Mouse (Mus musculus) spleen, adult 2 months (tissue): ENCODE data around the gene Scamp5. TPM values are rescaled to one million over a fixed set of nuclear protein-coding genes. Genes with fewer than 3 reads are reported as not detected.

Experiments
- DNase-seq, 2 experiments: peaks; one replicate each; pipeline versions ENCODE4 v3.0.0 to v3.0.0-alpha.2; 2012 to 2021; ENCODE audit warnings: low spot score in 2 of 2, low read depth in 1 of 2
- H3K27ac ChIP-seq: fragments of 200-500 bp; 2 replicates; pipeline ENCODE4 v1.5.1; 2012; ENCODE audit warnings: low read length, inconsistent platforms; ENCODE audit not compliant: insufficient read depth
- H3K27me3 ChIP-seq: fragments of 200-500 bp; 2 replicates; pipeline ENCODE4 v1.6.1; 2012; ENCODE audit warnings: mild to moderate bottlenecking, moderate library complexity, low read length, inconsistent platforms; ENCODE audit not compliant: control insufficient read depth, insufficient read depth
- H3K36me3 ChIP-seq: fragments of 200-500 bp; 2 replicates; pipeline ENCODE4 v1.6.1; 2012; ENCODE audit warnings: mild to moderate bottlenecking, low read length, inconsistent platforms; ENCODE audit not compliant: control insufficient read depth, insufficient read depth
- H3K4me1 ChIP-seq: fragments of 200-500 bp; 2 replicates; pipeline ENCODE4 v1.6.1; 2011; ENCODE audit warnings: inconsistent platforms; ENCODE audit not compliant: control insufficient read depth, insufficient read depth, insufficient read length
- H3K4me3 ChIP-seq: fragments of 200-500 bp; 2 replicates; pipeline ENCODE4 v1.5.1; 2011; ENCODE audit warnings: mild to moderate bottlenecking, inconsistent platforms; ENCODE audit not compliant: insufficient read depth, insufficient read length; ENCODE audit errors: extremely low read depth
- CTCF ChIP-seq: fragments of 200-500 bp; IDR thresholded peaks from 2 replicates; pipeline ENCODE4 v1.5.1; 2011; ENCODE audit warnings: mild to moderate bottlenecking, inconsistent platforms; ENCODE audit not compliant: insufficient read depth, insufficient read length, insufficient replicate concordance; ENCODE audit errors: extremely low read depth
- POLR2A ChIP-seq: fragments of 200-500 bp; IDR thresholded peaks from 2 replicates; pipeline ENCODE4 v1.6.1; 2011; ENCODE audit warnings: low read depth, low read length, inconsistent platforms
- WGBS: fragments of 180-500 bp; shearing (Covaris S2); methylation state at CpG from one replicate; pipeline ENCODE4 v1.1.7; 2018; 5-methylcytosine and 5-hydroxymethylcytosine counted together
- polyA plus RNA-seq: library from polyadenylated mRNA; depleted of rRNA; stranded (reverse); fragments of >200 nt; gene quantifications from 2 replicates; pipeline ENCODE4 v1.2.3, GENCODE M21; 2012

Scamp5 gene
- polyA plus RNA-seq, 1 experiment, result 19.3 TPM

DNA sequence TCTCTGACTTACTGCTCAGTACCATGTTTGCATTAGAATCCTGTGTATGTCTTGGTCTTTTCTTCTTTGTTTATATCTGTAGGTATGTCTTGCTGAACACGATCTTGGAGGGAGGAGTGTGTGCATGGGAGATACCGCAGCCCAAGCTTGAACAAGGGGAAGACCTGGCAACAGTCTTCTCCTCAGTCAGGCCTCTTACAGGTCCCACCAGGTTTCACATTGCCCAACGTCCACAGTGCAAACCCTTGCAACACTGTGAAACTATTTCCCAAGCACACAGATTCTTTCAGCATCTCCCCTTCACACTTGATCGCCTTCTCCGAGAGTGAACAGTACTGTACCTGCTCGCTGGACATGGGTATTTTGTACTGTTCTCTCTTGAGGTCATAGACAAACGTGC lies 19.9 kb upstream of the Scamp5 start:
- no peak for DNase-seq
- H3K4me3 ChIP-seq, result no peak overlapping the region
- TF ChIP-seq CTCF (no peak), POLR2A (no peak)

DNA sequence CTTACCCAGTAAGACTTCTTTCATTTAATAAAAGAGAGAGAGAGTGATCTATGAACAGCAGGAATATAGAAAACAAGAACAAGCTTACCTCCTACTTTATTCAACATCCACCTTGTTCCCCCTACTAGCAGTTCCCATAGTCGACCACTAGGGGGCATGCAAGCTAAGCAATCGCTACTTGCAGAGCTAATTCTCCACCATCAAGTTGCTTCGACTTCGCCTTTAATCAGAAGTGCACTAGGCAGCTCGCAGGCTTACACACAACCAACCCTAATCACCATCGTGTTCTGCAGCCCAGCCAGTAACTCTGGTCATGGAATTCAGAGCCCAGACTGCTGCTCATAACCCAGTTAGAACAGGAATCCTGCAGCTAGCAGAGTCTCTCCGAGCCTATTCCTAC lies 17.9 kb upstream of the Scamp5 start:
- no peak overlapping the region for H3K4me3 ChIP-seq
- no peaks in the 10 kb centered on the region for H3K36me3 ChIP-seq
- no peak overlapping the region for H3K27ac ChIP-seq
- no peaks in the 10 kb centered on the region for H3K4me1 ChIP-seq
- TF ChIP-seq CTCF, result peak; percentile 83; the same call in 1 of the 2 replicates
- no peak for TF ChIP-seq POLR2A
- no peaks in the 10 kb centered on the region for H3K27me3 ChIP-seq
- WGBS, result 17% methylated on average over 7 of the region's 7 CpGs
- peak; percentile 57 to 75 for DNase-seq

More for the DNA sequence above, 19.9 kb upstream of the Scamp5 start:
- 73% methylated on average over 7 of the region's 7 CpGs for WGBS
- H3K4me1 ChIP-seq, result no peaks in the 10 kb centered on the region
- no peak overlapping the region for H3K27ac ChIP-seq
- no peaks in the 10 kb centered on the region for H3K27me3 ChIP-seq
- H3K36me3 ChIP-seq, result no peaks in the 10 kb centered on the region

DNA sequence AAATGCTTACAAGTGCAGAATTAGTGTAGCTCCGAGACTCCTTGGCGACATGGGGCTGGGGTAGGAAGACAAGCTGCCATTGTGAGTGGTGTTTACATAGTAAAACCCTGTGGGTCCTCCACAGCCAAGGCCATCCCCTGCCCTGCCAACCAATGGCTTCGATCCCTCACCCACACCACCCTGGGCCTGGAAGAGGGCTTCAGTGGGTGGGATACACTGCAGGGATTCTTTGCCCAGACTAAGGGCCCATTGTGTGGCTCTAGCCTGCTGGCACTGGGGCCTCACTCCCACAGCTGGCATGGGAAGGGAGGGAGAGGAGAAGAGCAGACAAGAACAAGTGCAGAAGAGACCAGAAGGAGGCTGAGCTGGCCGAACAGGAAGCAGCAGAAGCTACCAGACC lies 1.1 kb upstream of the Scamp5 start:
- H3K4me1 ChIP-seq, result peaks cover 6% of the 10 kb centered on the region; the same call in 1 of the 2 replicates
- WGBS, result 73% methylated on average over 4 of the region's 4 CpGs
- TF ChIP-seq CTCF (no peak), POLR2A (no peak)

DNA sequence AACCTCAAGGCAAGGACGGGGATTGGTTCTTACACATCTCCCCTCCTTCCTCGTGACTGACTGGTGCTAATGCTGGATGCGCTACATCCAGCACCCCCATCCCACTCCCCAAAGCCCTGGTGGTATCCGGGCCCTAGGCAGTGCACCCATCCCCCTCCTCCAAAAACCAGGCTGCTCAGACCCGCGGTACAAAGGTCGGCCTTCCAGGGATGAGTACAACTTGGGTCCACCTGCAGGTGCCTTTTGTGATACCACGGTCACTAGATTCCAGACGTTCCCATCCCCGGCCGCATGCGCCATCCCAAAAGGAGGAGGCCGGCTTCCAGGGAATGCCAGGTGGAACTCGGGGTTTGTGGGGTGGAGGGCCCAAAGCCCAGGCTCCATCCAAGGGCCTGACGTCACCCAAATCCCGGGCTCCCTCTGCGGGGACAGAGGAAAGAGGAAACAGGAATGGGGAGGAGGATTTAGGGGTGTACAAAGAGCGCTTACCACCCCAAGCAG lies 539 bp downstream of the Scamp5 start:
- no peak for TF ChIP-seq CTCF
- TF ChIP-seq POLR2A, result no peak
- Histone ChIP-seq H3K4me1 (peaks cover 6% of the 10 kb centered on the region; the same call in 1 of the 2 replicates), H3K27me3 (peaks cover 2% of the 10 kb centered on the region; the same call in 1 of the 2 replicates), H3K27ac (no peak overlapping the region), H3K36me3 (no peaks in the 10 kb centered on the region), H3K4me3 (peak overlapping the region; percentile 51)
- DNase-seq, result no peak
- 8% methylated on average over 18 of the region's 18 CpGs for WGBS

More for the DNA sequence above, 1.1 kb upstream of the Scamp5 start:
- H3K27ac ChIP-seq, result no peak overlapping the region
- H3K36me3 ChIP-seq, result no peaks in the 10 kb centered on the region
- peaks cover 2% of the 10 kb centered on the region; the same call in 1 of the 2 replicates for H3K27me3 ChIP-seq
- no peak overlapping the region for H3K4me3 ChIP-seq
- DNase-seq, result no peak

DNA sequence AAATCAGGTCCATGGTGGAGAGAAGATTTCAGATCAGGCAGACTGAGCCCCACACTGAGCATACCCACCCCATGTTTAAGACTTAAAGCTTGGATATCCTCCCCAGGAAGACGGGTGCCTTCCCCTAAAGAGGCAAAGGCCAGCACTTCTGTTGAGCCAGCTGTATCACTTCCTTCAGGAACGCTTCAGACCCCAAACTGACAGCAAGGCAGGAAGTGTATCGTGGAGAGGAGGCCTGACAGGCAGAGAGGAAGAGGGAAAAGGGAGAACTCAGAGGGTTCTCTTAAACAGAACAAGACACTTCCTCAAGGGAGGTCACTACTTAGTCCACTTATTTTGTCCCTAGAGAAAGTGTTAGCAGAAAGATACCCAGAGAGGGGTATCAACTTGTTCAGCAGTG lies 1.8 kb downstream of the Scamp5 start:
- Histone ChIP-seq H3K4me1 (peaks cover 6% of the 10 kb centered on the region; the same call in 1 of the 2 replicates), H3K4me3 (no peak overlapping the region), H3K27ac (0 out of 2 replicates have a peak overlapping the region, but pooled peaks have one; percentile 33), H3K27me3 (peaks cover 2% of the 10 kb centered on the region; the same call in 1 of the 2 replicates), H3K36me3 (no peaks in the 10 kb centered on the region)
- 5% methylated on average over 3 of the region's 3 CpGs for WGBS
- no peak for TF ChIP-seq POLR2A
- no peak for TF ChIP-seq CTCF
- DNase-seq, result no peak

DNA sequence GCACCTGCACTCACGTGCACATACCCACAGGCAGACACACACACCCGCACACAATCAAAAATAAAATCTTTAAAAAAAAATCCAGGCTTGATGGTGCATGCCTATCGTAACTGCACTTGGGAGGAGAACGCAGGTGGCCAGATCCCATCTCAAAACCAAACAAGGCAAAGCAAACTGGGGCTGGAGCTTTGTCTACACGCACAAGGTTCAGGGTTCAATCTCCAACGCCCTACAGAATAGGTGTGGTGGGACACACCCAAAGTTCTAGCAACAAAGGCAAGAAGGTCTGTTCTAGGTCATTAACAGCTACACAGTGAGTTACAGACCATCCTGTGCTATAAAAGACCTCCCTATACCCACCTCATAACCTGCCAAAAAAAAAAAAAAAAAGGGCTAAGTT lies 5.0 kb downstream of the Scamp5 start:
- H3K4me1 ChIP-seq, result peaks cover 6% of the 10 kb centered on the region; the same call in 1 of the 2 replicates
- peaks cover 2% of the 10 kb centered on the region; the same call in 1 of the 2 replicates for H3K27me3 ChIP-seq
- DNase-seq, result no peak
- no peak overlapping the region for H3K27ac ChIP-seq
- no peak for TF ChIP-seq POLR2A
- TF ChIP-seq CTCF, result no peak
- 60% methylated on average over 6 of the region's 6 CpGs for WGBS
- H3K36me3 ChIP-seq, result no peaks in the 10 kb centered on the region
- no peak overlapping the region for H3K4me3 ChIP-seq

DNA sequence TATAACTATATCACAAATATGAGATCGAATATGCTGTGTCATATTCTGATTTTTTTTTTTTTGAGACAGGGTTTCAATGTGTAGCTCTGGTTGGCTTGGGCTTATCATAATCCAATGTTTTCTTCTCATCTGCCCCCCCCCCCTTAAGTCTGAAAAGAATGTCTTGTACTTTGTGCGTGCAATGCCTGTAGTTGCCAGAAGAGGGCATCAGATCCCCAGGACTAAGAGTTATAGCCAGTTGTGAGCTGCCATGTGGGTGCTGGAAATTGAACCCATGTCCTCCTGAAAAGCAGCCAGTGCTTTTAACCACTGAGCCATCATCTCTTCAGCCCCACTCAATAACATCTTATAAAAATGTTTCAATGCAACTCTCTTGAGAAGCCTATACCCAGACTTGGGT lies 8.2 kb downstream of the Scamp5 start:
- H3K27me3 ChIP-seq, result no peaks in the 10 kb centered on the region
- H3K4me1 ChIP-seq, result no peaks in the 10 kb centered on the region
- no peak for DNase-seq
- H3K36me3 ChIP-seq, result no peaks in the 10 kb centered on the region
- over 99% methylated on average over 2 of the region's 2 CpGs for WGBS
- no peak overlapping the region for H3K4me3 ChIP-seq
- TF ChIP-seq POLR2A, result no peak
- no peak for TF ChIP-seq CTCF
- H3K27ac ChIP-seq, result no peak overlapping the region
